8 mouse cellular contexts compared by ENCODE assay signal in the genomic region with DNA sequence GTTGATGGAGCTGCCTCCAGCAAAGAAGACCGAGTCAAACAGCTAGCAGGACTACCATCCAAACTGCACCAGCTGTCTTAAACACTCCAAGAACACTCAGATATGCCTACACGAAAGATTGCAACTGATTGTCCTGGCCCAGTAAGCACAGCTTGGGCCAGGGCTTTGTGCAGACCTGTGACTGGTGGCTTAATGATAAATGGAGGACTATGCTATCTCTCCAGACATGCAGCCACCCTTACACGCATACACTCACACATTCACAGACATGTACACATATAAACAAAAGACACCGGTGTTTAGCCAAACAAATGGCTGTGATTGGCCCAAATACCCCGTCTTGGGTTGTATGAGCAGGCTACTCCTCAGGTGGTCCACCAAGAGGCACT. TPM values are rescaled to one million over a fixed set of nuclear protein-coding genes. Genes with fewer than 3 reads are reported as not detected.
DNase-seq lines count a peak whose midpoint lies in the region; ATAC-seq and TF ChIP-seq lines count a peak whose summit lies in the region.

No protein-coding gene starts in this region.

- H3K36me3 ChIP-seq in kidney, embryonic 16.5 days (ENCODE audit: insufficient read depth, low read length) = peaks cover 13% of the 10 kb centered on the region
- peaks cover 14% of the 10 kb centered on the region; the same call in 1 of the 2 replicates for H3K36me3 ChIP-seq in hindbrain, postnatal 0 days (ENCODE audit: insufficient read depth, low read length)
- H3K36me3 ChIP-seq in midbrain, embryonic 15.5 days (replicated peaks) = peaks cover 8% of the 10 kb centered on the region

- H3K27ac ChIP-seq in kidney, embryonic 16.5 days (ENCODE audit: low read length) = peak overlapping the region; percentile 63
- no peak overlapping the region for H3K27ac ChIP-seq in cortical plate, adult 2 months (ENCODE audit: insufficient read depth, low read length)
- peak overlapping the region; percentile 94; the same call in 1 of the 2 replicates for H3K27ac ChIP-seq in hindbrain, postnatal 0 days
- peak overlapping the region; percentile 89; the same call in 1 of the 2 replicates for H3K27ac ChIP-seq in midbrain, embryonic 15.5 days

- peak overlapping the region; percentile 96 for H3K4me3 ChIP-seq in kidney, embryonic 16.5 days (ENCODE audit: low read length)
- H3K4me3 ChIP-seq in cortical plate, adult 2 months (ENCODE audit: insufficient read depth, low read length) = peak overlapping the region; percentile 88
- peak overlapping the region; percentile 95 for H3K4me3 ChIP-seq in hindbrain, postnatal 0 days (ENCODE audit: low read length)
- H3K4me3 ChIP-seq in midbrain, embryonic 15.5 days = peak overlapping the region; percentile 90

- TF ChIP-seq CTCF in cortical plate, adult 2 months (IDR thresholded peaks at IDR 0.05; ENCODE audit: extremely low read depth, insufficient read depth, low read length) = no peak
- TF ChIP-seq CTCF in hindbrain, postnatal 0 days (IDR thresholded peaks at IDR 0.05; ENCODE audit: low read depth) = no peak

- H3K9me3 ChIP-seq in kidney, embryonic 16.5 days (ENCODE audit: low read length) = no peaks in the 10 kb centered on the region
- H3K9me3 ChIP-seq in hindbrain, postnatal 0 days (ENCODE audit: low read length) = no peaks in the 10 kb centered on the region
- H3K9me3 ChIP-seq in midbrain, embryonic 15.5 days = no peaks in the 10 kb centered on the region

- H3K27me3 ChIP-seq in kidney, embryonic 16.5 days (ENCODE audit: insufficient read depth, low read length) = no peaks in the 10 kb centered on the region
- no peaks in the 10 kb centered on the region for H3K27me3 ChIP-seq in hindbrain, postnatal 0 days (ENCODE audit: insufficient read depth, low read length)
- H3K27me3 ChIP-seq in midbrain, embryonic 15.5 days (replicated peaks) = no peaks in the 10 kb centered on the region

- no peak for TF ChIP-seq POLR2A in cortical plate, adult 2 months (IDR thresholded peaks at IDR 0.05; ENCODE audit: extremely low read depth, insufficient read depth, low read length)

- WGBS in kidney, embryonic 16.5 days = 47% methylated on average over 5 of the region's 5 CpGs
- 45% methylated on average over 5 of the region's 5 CpGs for WGBS in hindbrain, postnatal 0 days
- 47% methylated on average over 5 of the region's 5 CpGs for WGBS in midbrain, embryonic 15.5 days

- H3K4me2 ChIP-seq in kidney, embryonic 16.5 days (replicated peaks; ENCODE audit: low read depth, low read length) = peak overlapping the region; percentile 71
- peak overlapping the region; percentile 59 for H3K4me2 ChIP-seq in hindbrain, postnatal 0 days (ENCODE audit: low read depth, low read length)
- H3K4me2 ChIP-seq in midbrain, embryonic 15.5 days = peak overlapping the region; percentile 60

- H3K9ac ChIP-seq in kidney, embryonic 16.5 days (replicated peaks; ENCODE audit: low read length) = peak overlapping the region; percentile 96
- peak overlapping the region; percentile 87 for H3K9ac ChIP-seq in hindbrain, postnatal 0 days (replicated peaks; ENCODE audit: low read length)
- H3K9ac ChIP-seq in midbrain, embryonic 15.5 days = peak overlapping the region; percentile 99

- 0 out of 2 replicates have a peak, but pooled peaks have one; percentile 21 for ATAC-seq in kidney, embryonic 16.5 days (ENCODE audit: low FRiP score, low TSS enrichment)
- ATAC-seq in hindbrain, postnatal 0 days = no peak
- peak; percentile 17 for ATAC-seq in midbrain, embryonic 15.5 days (replicated peaks)

- DNase-seq in kidney, postnatal 10 days = no peak
- DNase-seq in hindbrain, postnatal 0 days (ENCODE audit: low spot score) = no peak
- no peak for DNase-seq in c-Kit-positive CD71-positive TER-119-positive erythroid progenitor cells, embryonic 14.5 days (ENCODE audit: low spot score)
- DNase-seq in frontal cortex, postnatal 14 days (ENCODE audit: low spot score in 2 of 2) = no peak
- DNase-seq in adrenal gland, adult 18-20 months (ENCODE audit: low spot score in 2 of 2) = no peak

- H3K4me1 ChIP-seq in kidney, embryonic 16.5 days (ENCODE audit: insufficient read depth, low read length) = peaks cover 20% of the 10 kb centered on the region
- peaks cover 3% of the 10 kb centered on the region; the same call in 1 of the 2 replicates for H3K4me1 ChIP-seq in cortical plate, adult 2 months (ENCODE audit: control insufficient read depth, insufficient read depth, low read length)
- peaks cover 4% of the 10 kb centered on the region; the same call in 1 of the 2 replicates for H3K4me1 ChIP-seq in hindbrain, postnatal 0 days (ENCODE audit: insufficient read depth, low read length)
- H3K4me1 ChIP-seq in midbrain, embryonic 15.5 days = peaks cover 28% of the 10 kb centered on the region

RNA-seq across cellular contexts. Expression of a gene that starts 0.8 kb away (rescaled TPM):
- 29.6 and 37.0 TPM in 2 replicates for polyA plus RNA-seq in kidney, embryonic 16.5 days (2015; fragmentation: Nextera tagmentation; extraction: Ambion mirVana)
- polyA plus RNA-seq in cortical plate, adult 2 months (2012; rRNA removed) = 38.0 and 41.9 TPM in 2 replicates
- 21.9 and 28.8 TPM in 2 replicates for total RNA-seq in hindbrain, postnatal 0 days (2014; rRNA removed)
- polyA plus RNA-seq in hindbrain, postnatal 0 days (2015; fragmentation: Nextera tagmentation; extraction: Ambion mirVana) = 19.0 and 22.1 TPM in 2 replicates
- polyA plus RNA-seq in midbrain, embryonic 15.5 days (2015; fragmentation: Nextera tagmentation; extraction: Ambion mirVana) = 30.8 and 36.1 TPM in 2 replicates
- 10 to 100 TPM; 29.6 to 33.0 TPM for total RNA-seq in adrenal gland, adult 18-20 months (2021)

RNA-seq across cellular contexts. Expression of a gene that starts 25.5 kb away (rescaled TPM):
- polyA plus RNA-seq in kidney, embryonic 16.5 days (2015; fragmentation: Nextera tagmentation; extraction: Ambion mirVana) = 67.1 and 80.0 TPM in 2 replicates
- 28.2 and 32.0 TPM in 2 replicates for polyA plus RNA-seq in cortical plate, adult 2 months (2012; rRNA removed)
- 34.6 and 72.7 TPM in 2 replicates for total RNA-seq in hindbrain, postnatal 0 days (2014; rRNA removed)
- 46.3 and 54.9 TPM in 2 replicates for polyA plus RNA-seq in hindbrain, postnatal 0 days (2015; fragmentation: Nextera tagmentation; extraction: Ambion mirVana)
- polyA plus RNA-seq in midbrain, embryonic 15.5 days (2015; fragmentation: Nextera tagmentation; extraction: Ambion mirVana) = 41.1 and 48.9 TPM in 2 replicates
- total RNA-seq in adrenal gland, adult 18-20 months (2021) = 100 to 1,000 TPM in 1 of 2 experiments, 10 to 100 TPM in 1; 78.8 to 108 TPM

RNA-seq across cellular contexts. Expression of a gene that starts 25.8 kb away (rescaled TPM):
- 26.8 and 29.4 TPM in 2 replicates for polyA plus RNA-seq in kidney, embryonic 16.5 days (2015; fragmentation: Nextera tagmentation; extraction: Ambion mirVana)
- polyA plus RNA-seq in cortical plate, adult 2 months (2012; rRNA removed) = 28.9 and 30.6 TPM in 2 replicates
- 11.0 and 11.1 TPM in 2 replicates for total RNA-seq in hindbrain, postnatal 0 days (2014; rRNA removed)
- 14.8 and 15.7 TPM in 2 replicates for polyA plus RNA-seq in hindbrain, postnatal 0 days (2015; fragmentation: Nextera tagmentation; extraction: Ambion mirVana)
- polyA plus RNA-seq in midbrain, embryonic 15.5 days (2015; fragmentation: Nextera tagmentation; extraction: Ambion mirVana) = 12.1 and 13.9 TPM in 2 replicates
- total RNA-seq in adrenal gland, adult 18-20 months (2021) = 100 to 1,000 TPM; 123 to 169 TPM

RNA-seq across cellular contexts. Expression of a gene that starts 41.6 kb away (rescaled TPM):
- polyA plus RNA-seq in kidney, embryonic 16.5 days (2015; fragmentation: Nextera tagmentation; extraction: Ambion mirVana) = 7.9 and 8.7 TPM in 2 replicates
- 18.7 and 18.9 TPM in 2 replicates for polyA plus RNA-seq in cortical plate, adult 2 months (2012; rRNA removed)
- total RNA-seq in hindbrain, postnatal 0 days (2014; rRNA removed) = 31.4 and 36.0 TPM in 2 replicates
- polyA plus RNA-seq in hindbrain, postnatal 0 days (2015; fragmentation: Nextera tagmentation; extraction: Ambion mirVana) = 27.4 and 27.9 TPM in 2 replicates
- 22.9 and 24.8 TPM in 2 replicates for polyA plus RNA-seq in midbrain, embryonic 15.5 days (2015; fragmentation: Nextera tagmentation; extraction: Ambion mirVana)
- under 1 TPM; 0.63 to 0.74 TPM for total RNA-seq in adrenal gland, adult 18-20 months (2021)
